Mouse (Mus musculus): ENCODE results near the gene Cep131.

Gene Cep131

DNA sequence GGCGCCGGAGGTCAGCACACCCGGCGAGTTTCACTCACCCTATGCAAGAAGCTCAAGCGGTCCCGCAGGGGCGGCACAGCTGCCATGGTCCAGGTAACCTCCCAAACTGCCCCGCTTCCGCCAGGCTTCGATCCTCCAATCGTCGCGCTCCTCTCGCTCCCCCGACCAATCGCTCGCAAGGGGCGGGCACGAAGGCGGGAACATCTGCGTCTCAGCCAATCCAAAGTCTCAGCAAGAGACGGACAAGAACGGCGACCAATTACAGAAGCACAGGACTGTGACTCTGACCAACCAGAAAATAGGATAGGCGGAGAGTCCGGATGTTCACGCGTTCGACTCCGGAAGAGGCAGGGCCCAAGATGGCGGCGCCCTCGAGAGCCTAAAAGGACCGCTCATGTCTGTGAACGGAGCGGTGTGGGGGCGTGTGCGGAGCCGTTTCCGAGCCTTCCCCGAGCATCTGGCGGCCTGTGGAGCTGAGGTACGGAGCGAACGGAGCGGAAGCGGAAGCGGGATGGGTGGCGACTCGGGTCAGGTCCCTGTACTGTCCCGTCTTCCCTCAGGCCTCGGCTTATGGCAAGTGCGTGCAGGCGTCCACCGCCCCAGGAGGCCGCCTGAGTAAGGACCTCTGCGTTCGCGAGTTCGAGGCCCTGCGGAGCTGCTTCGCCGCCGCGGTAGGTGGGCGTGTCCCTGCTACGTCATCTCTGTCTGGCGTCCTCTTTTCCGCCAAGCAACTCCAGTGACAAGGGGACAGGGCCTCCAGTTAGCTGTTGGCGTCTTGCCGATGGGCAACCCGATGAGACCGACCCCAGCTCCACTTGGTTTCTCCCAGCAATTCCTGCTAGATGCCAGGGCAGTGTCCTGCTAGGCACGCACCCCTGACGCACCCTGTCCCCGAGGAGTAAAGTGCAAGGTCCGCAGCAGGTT, 12.2 kb upstream of the Cep131 start, which contains the start of the genes Tepsin and Ndufaf8:
Tepsin (minus strand) TSS at position 144 of the 924 bp plus-strand sequence.
Ndufaf8 (plus strand) TSS at position 341 of the 924 bp plus-strand sequence.
- DNase-seq (ENCODE audit: low read depth): peak; percentile 96

DNA sequence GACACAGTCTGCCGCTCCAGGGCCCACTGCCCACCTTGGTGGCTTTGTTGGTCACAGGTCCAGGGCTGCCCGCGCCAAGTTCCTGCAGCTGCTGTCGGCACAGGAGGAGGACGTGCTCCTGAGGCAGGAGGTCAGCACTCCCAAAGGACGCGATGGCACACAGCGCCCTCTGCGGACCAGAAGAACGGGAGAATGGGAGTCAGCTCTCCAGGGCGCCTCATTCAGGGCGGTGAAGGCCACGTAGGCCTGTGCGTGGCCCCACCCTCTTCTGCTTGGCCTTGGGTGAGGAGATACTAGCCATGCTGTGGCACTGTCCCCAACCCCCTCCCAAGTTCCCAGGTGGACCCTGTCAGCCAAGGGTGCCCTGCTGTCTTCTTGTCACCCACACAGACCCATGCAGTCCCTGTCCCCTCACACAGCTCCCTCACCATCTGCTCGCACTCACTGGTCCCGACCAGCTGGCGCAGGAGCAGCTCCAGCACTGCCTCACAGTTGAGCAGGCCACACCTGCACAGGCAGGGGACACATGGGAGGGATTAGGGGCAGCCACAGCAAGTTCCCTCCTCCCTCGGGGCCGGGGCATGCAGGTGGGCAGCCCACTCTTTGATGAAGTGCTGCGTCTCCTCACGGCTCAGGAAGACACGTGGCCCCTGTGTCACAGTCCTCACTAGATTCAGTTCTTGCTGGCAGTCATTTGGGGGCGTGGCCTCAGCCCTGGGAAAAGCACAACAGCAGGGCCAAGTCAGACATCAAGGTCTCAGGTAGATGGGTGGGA, 6.4 kb upstream of the Cep131 start:
- DNase-seq (ENCODE audit: low read depth): no peak

DNA sequence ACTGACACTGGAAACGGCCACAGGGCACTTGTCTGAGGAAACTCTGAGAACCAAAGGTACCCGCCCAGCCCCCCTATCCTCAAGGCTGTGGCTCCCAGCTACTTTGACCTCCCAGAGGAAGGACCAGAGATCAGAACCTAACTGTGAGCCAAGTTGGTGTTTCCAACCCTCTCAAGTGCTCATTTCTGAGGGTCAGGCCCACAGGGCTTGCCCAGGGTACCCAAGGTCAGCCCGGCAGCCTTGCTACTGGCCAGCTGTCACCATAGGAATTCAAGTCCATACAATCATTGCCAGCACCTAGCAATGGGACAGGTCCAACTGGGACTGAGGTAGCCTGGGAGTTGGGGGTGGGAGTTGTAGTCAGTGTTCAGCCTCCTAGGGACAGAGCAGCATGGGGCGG, 4.0 kb upstream of the Cep131 start:
- DNase-seq (ENCODE audit: low read depth): no peak

DNA sequence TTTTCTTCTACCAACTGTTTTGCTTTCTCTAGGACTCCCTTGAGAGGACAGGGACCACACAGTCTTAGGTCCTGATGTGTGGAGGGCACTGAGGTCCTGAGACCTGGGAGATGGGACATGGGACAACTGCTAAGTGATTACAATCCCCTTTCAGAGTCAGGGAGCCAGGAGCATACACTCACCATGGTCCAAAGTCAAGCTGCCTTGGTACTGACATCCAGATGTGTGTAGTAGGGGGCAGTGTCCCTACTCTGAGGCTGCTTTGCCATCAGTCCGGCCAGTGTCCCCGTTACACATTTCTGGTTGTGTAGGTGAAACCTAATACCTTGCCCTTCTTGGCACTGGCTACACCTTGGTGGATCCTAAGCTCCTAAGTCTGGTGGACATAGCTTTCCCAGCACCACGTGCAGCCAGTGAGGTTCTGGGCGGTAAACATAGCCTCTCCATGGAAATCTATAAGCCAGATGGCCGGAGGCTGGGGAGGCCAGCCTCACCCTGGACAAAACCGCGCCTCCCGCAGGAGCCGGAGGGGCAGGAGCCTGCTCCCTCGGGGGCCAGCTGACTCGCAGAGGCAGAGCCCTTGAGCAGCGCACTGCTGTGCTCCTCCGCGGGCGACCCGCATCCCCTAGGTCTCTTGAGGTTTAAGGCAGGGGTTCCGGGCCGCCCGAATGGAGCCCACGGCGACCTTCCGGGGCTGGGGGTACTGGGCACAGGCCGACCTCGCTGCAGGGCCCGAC, 568 bp downstream of the Cep131 start:
- no peak for DNase-seq (ENCODE audit: low read depth)

DNA sequence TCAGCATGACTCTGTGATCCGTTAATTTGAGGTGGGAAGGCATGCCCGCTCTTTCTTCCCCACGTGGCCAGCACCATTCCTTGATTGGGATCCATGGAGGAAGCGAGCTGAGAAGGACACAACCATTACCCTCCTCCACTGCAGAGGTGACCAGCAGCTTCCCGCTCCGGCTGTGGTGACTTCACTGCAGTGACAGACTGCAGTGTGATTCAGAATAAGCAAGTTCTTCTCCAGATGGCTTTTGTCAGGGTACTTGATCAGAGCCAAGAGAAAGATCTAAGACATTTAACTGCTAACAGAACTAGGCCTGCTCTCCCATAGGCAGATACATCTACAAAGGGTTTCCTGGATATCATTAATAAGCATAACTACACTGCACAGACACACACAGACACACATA, 6.3 kb downstream of the Cep131 start:
- no peak for DNase-seq (ENCODE audit: low read depth)

DNA sequence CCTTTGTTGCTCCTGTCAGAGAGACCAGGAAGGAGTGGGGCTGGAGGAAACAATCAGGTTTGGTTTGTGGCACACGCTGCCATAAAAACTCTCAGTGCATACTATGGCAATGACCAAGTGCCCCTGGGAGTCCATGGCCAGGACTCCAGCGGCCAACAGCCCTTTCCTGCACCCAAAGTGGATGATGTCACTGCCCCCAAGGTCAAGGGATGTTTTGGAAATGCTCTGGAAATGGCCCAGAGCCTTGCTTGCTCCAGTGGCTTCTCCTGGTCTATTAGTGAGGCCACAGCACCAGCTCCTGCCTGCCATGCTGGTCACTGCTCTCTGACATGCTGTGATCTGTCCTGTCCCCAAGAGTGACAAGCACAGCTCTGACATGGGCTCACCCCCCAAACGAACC, 10.4 kb downstream of the Cep131 start:
- DNase-seq (ENCODE audit: low read depth): no peak

DNA sequence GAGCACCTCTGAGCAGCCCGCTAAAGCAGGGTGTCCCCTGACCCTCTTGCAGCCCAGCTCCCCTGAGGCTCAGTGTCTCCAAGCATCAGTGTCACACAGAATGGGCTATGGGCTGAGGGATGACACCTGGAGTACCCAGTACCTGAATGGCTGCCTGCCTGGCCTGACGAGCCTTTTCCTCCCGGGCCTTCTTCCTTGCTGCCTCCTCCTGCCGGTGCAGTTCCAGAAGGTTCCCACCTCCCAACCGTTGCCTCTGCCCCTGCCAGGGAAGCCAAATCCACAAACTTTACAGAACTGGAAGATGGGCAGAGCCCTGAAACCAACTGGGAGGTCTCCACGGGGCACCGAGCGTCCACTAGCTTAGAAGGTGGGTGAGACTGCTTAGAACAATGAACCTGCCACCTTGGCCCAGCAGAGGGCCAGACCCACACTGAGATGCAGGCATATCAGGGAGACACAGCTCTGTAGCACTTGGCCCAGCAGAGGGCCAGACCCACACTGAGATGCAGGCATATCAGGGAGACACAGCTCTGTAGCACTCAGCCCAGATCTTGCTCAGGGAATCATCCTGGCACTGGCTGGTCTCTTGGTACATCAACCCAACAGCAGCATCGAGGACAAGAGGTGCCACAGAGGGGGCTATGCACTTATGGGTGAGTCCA, 13.5 kb downstream of the Cep131 start:
- no peak for DNase-seq (ENCODE audit: low read depth)

DNA sequence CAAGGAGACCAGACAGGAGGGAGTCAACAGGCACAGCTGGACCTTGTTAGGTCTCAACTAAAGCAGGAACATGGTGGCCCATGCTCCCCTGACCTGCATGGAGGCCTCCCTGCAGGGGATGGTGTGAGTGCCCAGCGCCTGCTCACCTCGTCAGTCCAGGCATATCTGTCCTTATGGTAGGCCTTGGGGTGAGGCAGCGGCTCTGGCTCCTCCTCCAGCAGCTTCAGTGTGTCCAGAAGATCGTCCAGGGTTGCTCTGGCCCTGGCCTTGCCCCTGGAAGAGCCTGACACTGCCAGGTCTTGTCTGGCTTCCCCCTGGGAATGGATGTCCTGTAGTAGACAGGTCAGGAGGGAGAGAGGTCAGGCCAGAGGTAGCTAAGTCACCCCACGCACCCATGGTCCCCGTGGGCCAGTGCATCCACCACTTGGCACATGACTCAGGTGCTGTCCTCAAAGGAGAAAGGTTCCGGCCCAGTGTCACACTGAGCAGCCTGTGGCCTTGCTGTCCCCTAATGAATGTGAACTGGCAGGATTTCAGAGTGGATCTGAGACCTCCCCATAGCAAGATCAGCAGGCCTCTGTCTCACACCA, 14.8 kb downstream of the Cep131 start:
- no peak for DNase-seq (ENCODE audit: low read depth)

DNA sequence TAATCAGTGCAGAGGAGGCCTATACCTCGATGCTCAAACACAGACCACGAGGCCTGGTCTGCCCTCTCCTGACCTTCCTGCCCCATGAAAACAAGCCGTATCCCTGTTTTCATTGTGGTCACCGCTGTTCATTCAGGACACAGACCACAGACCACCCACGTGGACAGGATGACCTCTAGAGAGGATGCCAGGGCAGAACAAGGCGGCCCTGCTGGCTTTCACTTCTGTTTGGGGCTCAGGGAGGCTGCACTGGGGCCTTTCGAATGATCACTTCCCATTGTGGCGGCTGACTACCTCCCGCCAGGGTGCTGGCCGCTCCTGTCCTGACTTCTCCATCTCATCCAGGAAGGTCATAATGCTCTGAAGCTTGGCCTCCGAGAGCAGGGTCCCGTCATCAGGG, 15.6 kb downstream of the Cep131 start:
- no peak for DNase-seq (ENCODE audit: low read depth)

DNA sequence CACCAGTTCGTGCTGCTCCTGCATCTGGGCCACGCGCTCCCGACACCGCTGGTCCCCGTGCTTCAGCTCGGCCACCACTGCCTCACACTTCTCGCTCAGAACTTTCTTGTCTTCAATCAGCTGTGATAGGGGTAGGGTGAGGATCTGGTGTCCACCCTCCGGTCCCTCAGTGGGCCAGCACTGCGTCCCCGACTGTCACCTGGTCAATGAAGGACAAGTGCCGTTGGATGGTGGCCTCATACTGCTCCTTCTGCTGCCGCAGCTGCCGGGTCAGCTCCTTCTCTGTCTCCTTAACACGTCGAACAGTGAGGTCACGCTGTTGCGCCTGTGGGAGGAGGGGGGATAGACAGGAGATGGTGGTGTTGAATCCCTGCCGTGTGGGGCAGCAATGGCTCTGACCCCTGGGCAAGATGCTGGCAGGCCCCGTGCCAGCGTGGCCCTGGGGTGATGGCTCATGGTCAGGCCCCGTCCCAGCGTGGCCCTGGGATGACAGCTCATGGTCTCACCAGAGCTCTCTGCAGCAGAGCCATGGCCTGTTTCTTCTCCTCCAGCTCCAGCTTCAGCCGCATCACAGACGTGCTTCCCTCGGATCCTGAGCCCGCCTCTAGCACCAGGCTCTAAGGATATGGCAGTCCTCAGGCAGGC, 16.2 kb downstream of the Cep131 start:
- DNase-seq (ENCODE audit: low read depth): no peak

DNA sequence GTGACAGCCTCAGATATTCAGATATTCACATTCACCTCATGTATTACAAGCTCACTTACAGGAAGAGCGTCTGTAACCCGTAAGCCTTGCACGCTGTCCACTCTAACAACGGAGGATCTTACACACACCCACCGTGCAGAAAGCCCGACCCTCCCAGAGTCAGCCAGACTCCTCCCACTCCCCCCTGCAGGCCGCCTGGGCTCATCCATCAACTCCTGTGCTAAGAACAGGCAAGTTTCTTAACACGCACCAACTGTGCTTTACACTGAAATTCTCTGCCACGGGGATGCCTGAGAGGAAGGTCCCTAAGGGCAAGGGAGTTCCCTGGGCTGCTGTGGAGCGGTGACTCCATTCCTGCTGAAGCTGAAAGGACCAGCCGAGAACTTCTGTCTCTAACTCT, 17.4 kb downstream of the Cep131 start:
- DNase-seq (ENCODE audit: low read depth): no peak

DNA sequence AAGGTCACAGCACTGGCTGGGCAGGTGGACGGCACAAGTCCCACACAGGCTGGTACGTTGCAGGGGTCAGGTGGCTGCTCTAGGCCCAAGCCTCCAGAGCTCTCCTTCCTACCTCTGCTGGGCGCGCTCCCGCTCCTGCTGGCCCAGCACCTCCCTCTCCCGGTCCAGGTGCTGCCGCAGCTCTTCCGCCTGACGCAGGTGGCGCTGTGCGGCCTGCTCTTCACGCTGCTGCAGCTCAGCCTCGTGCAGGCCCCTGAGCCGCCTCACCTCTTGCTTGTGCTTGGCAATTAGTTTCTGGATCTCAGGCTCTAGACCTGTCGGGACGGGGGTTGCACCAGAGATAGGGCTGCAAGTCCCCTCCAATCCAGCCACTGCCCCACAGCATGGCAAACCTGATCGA, 18.8 kb downstream of the Cep131 start:
- DNase-seq (ENCODE audit: low read depth): no peak

DNA sequence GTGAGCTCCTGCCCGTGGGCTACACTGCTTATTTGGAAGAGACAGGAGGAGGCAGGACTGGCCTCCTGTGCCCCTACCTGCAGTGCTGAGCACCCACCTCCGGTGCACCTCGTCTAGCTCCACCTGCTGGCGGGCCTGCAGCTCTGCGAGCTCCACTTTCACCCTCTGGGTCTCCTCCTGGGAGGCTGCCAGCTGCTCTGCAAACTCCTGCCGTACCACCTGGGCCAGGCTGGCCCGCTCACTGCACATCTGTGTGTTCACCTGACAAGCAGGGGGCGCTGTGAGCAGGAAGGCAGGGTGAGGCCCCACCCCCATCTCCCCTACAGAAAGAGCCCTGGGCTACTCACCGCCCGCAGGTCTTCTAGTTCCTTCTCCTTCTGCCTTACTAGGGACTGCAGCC, 21.3 kb downstream of the Cep131 start:
- no peak for DNase-seq (ENCODE audit: low read depth)

DNA sequence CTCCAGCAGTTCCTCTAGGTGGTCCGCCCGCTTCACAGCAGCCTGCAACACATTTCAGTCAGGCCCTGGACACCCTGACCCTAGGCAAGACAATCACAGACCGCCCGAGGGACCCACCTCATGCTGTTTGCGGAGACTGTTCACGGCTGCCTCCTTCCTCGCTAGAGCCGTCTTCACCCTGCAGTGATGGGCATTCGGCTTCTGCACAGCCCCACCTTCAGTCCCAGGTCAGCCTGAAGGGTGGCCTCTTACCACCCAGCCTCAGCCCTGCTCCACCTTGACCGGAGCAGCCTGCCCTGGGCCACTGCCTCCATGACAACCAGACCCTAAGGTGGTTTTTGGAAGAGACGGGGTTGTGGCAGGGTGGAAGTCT, 22.0 kb downstream of the Cep131 start:
- DNase-seq (ENCODE audit: low read depth): no peak

DNA sequence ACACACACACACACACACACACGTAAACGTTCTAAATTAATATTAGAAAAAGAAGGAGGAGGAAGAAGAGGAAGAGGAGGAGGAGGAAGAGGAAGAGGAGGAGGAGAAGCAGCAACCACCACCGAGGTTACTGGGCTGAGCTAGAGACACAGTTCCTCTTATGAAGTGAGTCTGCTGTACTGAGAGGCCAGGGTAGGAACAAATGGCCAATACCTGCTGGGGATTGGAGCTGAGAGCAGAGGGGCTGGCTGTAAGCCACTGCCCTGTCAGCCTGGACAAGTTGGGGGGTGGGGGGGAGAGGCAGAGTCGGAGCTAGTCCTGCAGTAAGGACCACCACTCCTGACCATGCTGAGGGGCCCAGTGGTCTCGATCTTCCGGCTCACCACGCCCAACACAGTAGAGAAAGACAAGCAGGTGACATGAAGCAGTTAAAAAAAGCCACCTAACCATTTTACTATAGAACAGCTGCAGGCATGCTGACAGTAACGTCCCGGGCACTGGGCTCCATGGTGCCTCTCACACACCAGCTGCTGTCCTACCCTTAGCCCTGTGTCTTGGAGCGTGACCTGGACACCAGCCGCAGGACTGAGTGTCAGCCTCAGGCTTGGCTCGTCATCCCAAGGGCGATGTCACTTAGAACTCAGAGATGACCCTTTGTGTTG, 22.5 kb downstream of the Cep131 start:
- DNase-seq (ENCODE audit: low read depth): no peak

DNA sequence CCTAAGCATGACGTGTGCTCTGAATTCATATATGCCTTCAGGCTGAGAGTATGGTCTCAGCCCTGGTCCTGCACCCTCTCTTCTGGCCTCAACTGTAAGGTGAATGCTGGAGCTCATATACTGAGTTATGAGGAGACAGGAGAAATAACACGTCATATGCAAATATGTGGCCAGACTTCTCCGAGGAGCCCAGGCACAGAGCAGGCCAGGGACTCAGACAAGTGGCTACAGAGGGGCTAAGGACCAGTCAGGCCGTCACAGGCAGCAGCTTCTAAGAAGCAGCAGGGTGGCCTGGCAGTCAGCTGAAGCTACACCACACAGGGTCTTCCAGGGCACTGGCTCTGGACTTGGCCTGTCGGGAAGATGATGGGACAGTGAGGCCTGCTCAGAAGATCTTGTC, 23.3 kb downstream of the Cep131 start:
- no peak for DNase-seq (ENCODE audit: low read depth)

DNA sequence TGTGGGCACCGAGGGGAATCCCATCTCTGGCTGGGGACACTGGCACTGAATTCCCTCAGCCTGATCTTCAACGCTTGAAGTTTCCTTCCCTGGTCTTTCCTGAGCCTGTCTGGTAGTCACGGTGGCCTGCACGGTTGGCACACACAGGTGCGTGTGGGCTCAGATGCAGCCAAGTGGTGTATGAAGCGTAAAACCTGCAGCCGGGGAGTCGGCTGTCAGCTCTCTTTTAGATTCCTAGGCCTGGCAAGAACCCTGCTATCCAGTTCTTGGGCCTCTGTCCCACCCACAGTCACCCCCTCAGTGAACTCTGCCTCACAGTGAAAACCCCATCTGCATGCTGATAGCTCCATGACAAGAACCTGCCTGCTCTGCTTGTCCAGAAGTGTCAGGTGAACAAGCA, 26.0 kb downstream of the Cep131 start:
- DNase-seq (ENCODE audit: low read depth): no peak

DNA sequence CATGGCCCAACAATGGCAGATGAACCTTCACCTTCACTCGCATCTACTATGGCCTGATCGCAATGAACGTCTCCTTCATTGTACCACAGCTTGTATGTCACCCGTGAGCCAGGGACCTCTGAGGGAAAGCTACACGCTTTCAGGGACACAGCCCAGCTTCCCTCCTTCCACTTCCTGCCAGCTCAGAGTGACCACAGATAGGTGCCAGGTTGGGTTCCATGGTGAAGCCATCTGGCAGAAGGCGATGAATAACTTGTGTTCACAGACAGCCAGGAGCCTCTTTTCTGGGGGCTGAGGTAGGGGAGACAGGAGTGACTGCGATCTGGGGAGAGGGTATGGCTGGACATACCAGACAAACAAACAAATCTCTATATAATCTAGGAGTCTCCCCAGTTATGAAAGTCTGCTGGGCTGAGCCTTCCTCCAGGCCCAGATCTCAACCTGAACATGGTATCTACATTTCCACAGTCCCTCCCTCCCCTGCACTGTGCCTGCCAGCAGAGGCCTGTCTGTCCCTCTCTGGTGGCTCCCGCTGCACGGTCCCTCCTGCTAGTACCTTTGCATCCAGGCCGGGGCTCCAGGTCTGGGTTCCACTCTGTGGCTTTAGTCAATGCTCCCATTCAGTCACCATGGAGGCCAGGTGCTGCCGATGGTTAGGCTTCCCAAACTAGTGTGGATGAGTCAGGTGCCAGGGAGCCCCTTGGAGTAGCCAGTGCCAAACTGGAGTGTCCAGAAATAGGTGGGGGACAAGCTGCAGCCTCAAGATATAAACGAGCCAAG, 30.5 kb downstream of the Cep131 start:
- no peak for DNase-seq (ENCODE audit: low read depth)

DNA sequence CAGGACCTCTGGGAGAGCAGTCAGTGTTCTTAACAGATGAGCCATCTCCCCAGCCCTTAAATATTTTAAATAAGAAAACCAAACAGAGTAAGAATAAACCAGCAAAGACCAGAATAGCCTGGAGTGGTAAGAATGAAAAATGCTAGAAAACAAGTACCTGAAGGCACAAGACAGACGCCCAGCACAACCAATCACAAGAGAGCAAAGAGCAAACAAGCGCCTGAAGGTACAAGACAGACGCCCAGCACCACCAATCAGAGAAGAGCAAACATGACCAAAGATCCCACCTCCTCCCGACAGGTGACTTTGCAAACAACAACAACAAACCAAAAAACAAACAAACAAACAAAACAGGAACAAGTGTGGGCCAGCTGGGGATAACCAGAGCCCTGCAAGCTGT, 32.8 kb downstream of the Cep131 start:
- no peak for DNase-seq (ENCODE audit: low read depth)

DNA sequence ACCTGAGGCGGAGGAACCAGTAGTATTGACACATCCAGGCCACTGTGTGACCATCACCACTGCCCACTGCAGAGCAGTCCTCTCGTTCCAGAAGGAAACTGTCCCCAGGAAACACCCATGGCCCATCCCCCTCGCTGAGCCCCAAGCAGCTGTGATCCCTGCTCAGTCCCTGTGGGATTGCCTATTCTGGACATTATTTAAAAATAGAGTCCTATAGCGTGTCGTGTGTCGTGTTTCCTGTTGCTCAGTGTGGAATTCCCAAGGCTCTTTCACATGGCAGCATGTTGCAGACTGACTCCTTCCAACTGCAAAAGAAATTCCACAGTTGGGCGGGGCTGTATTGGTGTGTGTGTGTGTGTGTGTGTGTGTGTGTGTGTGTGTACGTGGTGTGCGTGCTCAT, 34.4 kb downstream of the Cep131 start:
- no peak for DNase-seq (ENCODE audit: low read depth)

Measured in c-Kit-positive CD71-positive TER-119-negative erythroid progenitor cells, embryonic 14.5 days (primary cell).